Mouse (Mus musculus) urinary bladder, postnatal 4 days (tissue): ENCODE measurements around the gene Usp20.
"Not testable (repeated sequence)": the region's sequence is repeated elsewhere in the genome, so short reads cannot be mapped to it uniquely, and the experiment has no call there.

ENCODE experiments used
- DNase-seq, 2 experiments: peaks; one replicate each; pipeline ENCODE4 v3.0.0; 2021 to 2022; ENCODE audit warnings: low spot score in 2 of 2

Usp20 gene

GRCm38 (mm10) chr2:30981790-30982513, at the start of gene Usp20, which contains the start of gene BC005624:
TSS of gene Usp20 (plus strand) at chr2:30982279.
TSS of gene BC005624 (minus strand) at chr2:30982201.
- DNase-seq = peak; percentile 99

- DNase-seq = no peak
Observed at GRCm38 (mm10) chr2:30933032-30933431, 49.0 kb upstream of the Usp20 start.

- peak; percentile 67 to 83 for DNase-seq
Observed at GRCm38 (mm10) chr2:30933917-30934450, 48.1 kb upstream of the Usp20 start.

- no peak for DNase-seq
Observed at GRCm38 (mm10) chr2:30936808-30937207, 45.3 kb upstream of the Usp20 start.

GRCm38 (mm10) chr2:30937731-30938130, 44.3 kb upstream of the Usp20 start:
- no peak for DNase-seq

GRCm38 (mm10) chr2:30938574-30938991, 43.5 kb upstream of the Usp20 start:
- DNase-seq = no peak

GRCm38 (mm10) chr2:30941586-30941985, 40.5 kb upstream of the Usp20 start:
- DNase-seq = no peak

- not testable (repeated sequence) for DNase-seq
Observed at GRCm38 (mm10) chr2:30942116-30942515, 40.0 kb upstream of the Usp20 start.

- peak in 1 of 2 experiments; percentile 51 for DNase-seq
Observed at GRCm38 (mm10) chr2:30942603-30943011, 39.5 kb upstream of the Usp20 start.

- DNase-seq = no peak
Observed at GRCm38 (mm10) chr2:30952457-30952823, 29.6 kb upstream of the Usp20 start.

- DNase-seq = peak; percentile 74 to 79
Observed at GRCm38 (mm10) chr2:30952824-30953490, 29.1 kb upstream of the Usp20 start, which contains the start of gene Tor1b. TSS of gene Tor1b (plus strand) at chr2:30952959.

- DNase-seq = no peak
Observed at GRCm38 (mm10) chr2:30954797-30955196, 27.3 kb upstream of the Usp20 start.

GRCm38 (mm10) chr2:30957511-30957910, 24.6 kb upstream of the Usp20 start:
- DNase-seq = no peak

GRCm38 (mm10) chr2:30958726-30959125, 23.4 kb upstream of the Usp20 start:
- DNase-seq = no peak

GRCm38 (mm10) chr2:30959856-30960255, 22.2 kb upstream of the Usp20 start:
- DNase-seq = no peak

GRCm38 (mm10) chr2:30962570-30963254, 19.4 kb upstream of the Usp20 start:
- no peak for DNase-seq

- DNase-seq = no peak
Observed at GRCm38 (mm10) chr2:30965627-30966026, 16.5 kb upstream of the Usp20 start.

GRCm38 (mm10) chr2:30966826-30967225, 15.3 kb upstream of the Usp20 start:
- DNase-seq = no peak

GRCm38 (mm10) chr2:30967352-30968327, 14.4 kb upstream of the Usp20 start, which contains the start of gene Tor1a:
TSS of gene Tor1a (minus strand) at chr2:30967933.
- DNase-seq = peak; percentile 84 to 89

GRCm38 (mm10) chr2:30983024-30983423, 945 bp downstream of the Usp20 start:
- no peak for DNase-seq
